Mouse (Mus musculus) MEL (cell line): ENCODE data around the gene AI837181. TPM values are rescaled to one million over a fixed set of nuclear protein-coding genes. Genes with fewer than 3 reads are reported as not detected.

Source experiments
- DNase-seq: peaks from one replicate; pipeline ENCODE4 v3.0.0; 2011; ENCODE audit warnings: low read depth, low spot score
- H3K27ac ChIP-seq: 2 replicates; pipeline ENCODE4 v1.5.1; 2012; ENCODE audit warnings: low read depth, mild to moderate bottlenecking, control low read depth, low read length, moderate library complexity; ENCODE audit not compliant: control insufficient read depth
- H3K27me3 ChIP-seq, 2 experiments: fragments of 150-350 bp in 1 of 2; sonication (generic) in 1 of 2; 2 replicates each; pipeline ENCODE4 v1.6.1; 2012; ENCODE audit warnings: low read length in 2 of 2, mild to moderate bottlenecking in 2 of 2, improper control_type of control experiment in 1 of 2, moderate library complexity in 1 of 2; ENCODE audit not compliant: insufficient read depth in 2 of 2, control insufficient read depth in 1 of 2
- H3K36me3 ChIP-seq, 2 experiments: 2 replicates each; pipeline ENCODE4 v1.6.1; 2012 to 2014; ENCODE audit warnings: low read length in 2 of 2, improper control_type of control experiment in 1 of 2, inconsistent platforms in 1 of 2, mild to moderate bottlenecking in 1 of 2; ENCODE audit not compliant: insufficient read depth in 2 of 2, control insufficient read depth in 1 of 2
- H3K4me1 ChIP-seq, 2 experiments: fragments of 150-350 bp in 1 of 2; sonication (generic) in 1 of 2; 2 replicates each; pipeline ENCODE4 v1.6.1; 2012; ENCODE audit warnings: low read length in 2 of 2, improper control_type of control experiment in 1 of 2, mild to moderate bottlenecking in 1 of 2; ENCODE audit not compliant: insufficient read depth in 2 of 2, control insufficient read depth in 1 of 2
- H3K4me3 ChIP-seq, 2 experiments: fragments of 150-350 bp in 1 of 2; sonication (generic) in 1 of 2; 2 replicates each; pipeline ENCODE4 v1.5.1; 2012; ENCODE audit warnings: low read depth in 2 of 2, low read length in 2 of 2, mild to moderate bottlenecking in 2 of 2, moderate library complexity in 2 of 2, control low read depth in 1 of 2, improper control_type of control experiment in 1 of 2; ENCODE audit not compliant: control insufficient read depth in 1 of 2, insufficient read depth in 1 of 2
- H3K79me2 ChIP-seq: 2 replicates; pipeline ENCODE4 v1.6.1; 2012; ENCODE audit warnings: mild to moderate bottlenecking, low read length, moderate library complexity; ENCODE audit not compliant: control insufficient read depth, poor library complexity, insufficient read depth
- H3K9ac ChIP-seq: 2 replicates; pipeline ENCODE4 v1.6.1; 2012; ENCODE audit warnings: low read depth, mild to moderate bottlenecking, control low read depth, low read length, moderate library complexity; ENCODE audit not compliant: control insufficient read depth, poor library complexity, severe bottlenecking
- H3K9me3 ChIP-seq: fragments of 150-350 bp; sonication (generic); replicated peaks from 2 replicates; pipeline ENCODE4 v1.6.1; 2012; ENCODE audit warnings: mild to moderate bottlenecking, low read length, improper control_type of control experiment, moderate library complexity; ENCODE audit not compliant: insufficient read depth
- BHLHE40 ChIP-seq: IDR thresholded peaks from 2 replicates; pipeline ENCODE4 v1.6.1; 2012; ENCODE audit warnings: low read depth, mild to moderate bottlenecking, inconsistent platforms, low read length, improper control_type of control experiment, borderline replicate concordance
- CHD1 ChIP-seq: IDR thresholded peaks from 2 replicates; pipeline ENCODE4 v1.6.1; 2012; ENCODE audit warnings: low read depth, mild to moderate bottlenecking, inconsistent platforms, low read length, improper control_type of control experiment
- CTCF ChIP-seq, 3 experiments: IDR thresholded peaks in 2 of 3; conservative IDR thresholded peaks in 1 of 3; 2 replicates each; pipeline ENCODE4 v1.5.1; 2011 to 2012; ENCODE audit warnings: low read length in 3 of 3, low read depth in 2 of 3, mild to moderate bottlenecking in 2 of 3, improper control_type of control experiment in 1 of 3, inconsistent platforms in 1 of 3, mixed read lengths in 1 of 3, moderate library complexity in 1 of 3; ENCODE audit not compliant: control insufficient read depth in 1 of 3, insufficient read depth in 1 of 3, poor library complexity in 1 of 3, severe bottlenecking in 1 of 3
- E2F4 ChIP-seq: IDR thresholded peaks from 2 replicates; pipeline ENCODE4 v1.6.1; 2011; ENCODE audit warnings: low read depth, low read length, improper control_type of control experiment, borderline replicate concordance
- ETS1 ChIP-seq: IDR thresholded peaks from 2 replicates; pipeline ENCODE4 v1.6.1; 2012; ENCODE audit warnings: low read depth, mild to moderate bottlenecking, inconsistent platforms, low read length, improper control_type of control experiment, moderate library complexity
- GABPA ChIP-seq: IDR thresholded peaks from 2 replicates; pipeline ENCODE4 v1.6.1; 2012; ENCODE audit warnings: low read depth, mild to moderate bottlenecking, inconsistent platforms, low read length, improper control_type of control experiment, moderate library complexity
- GATA1 ChIP-seq: IDR thresholded peaks from 2 replicates; pipeline ENCODE4 v1.6.1; 2011; ENCODE audit warnings: low read depth, low read length, improper control_type of control experiment
- JUND ChIP-seq: IDR thresholded peaks from 2 replicates; pipeline ENCODE4 v1.6.1; 2011; ENCODE audit warnings: low read depth, mild to moderate bottlenecking, improper control_type of control experiment, low read length
- KAT2A ChIP-seq: conservative IDR thresholded peaks from 2 replicates; pipeline ENCODE4 v1.6.1; 2012; ENCODE audit warnings: low read depth, low read length, improper control_type of control experiment, inconsistent platforms
- MAFK ChIP-seq: IDR thresholded peaks from 2 replicates; pipeline ENCODE4 v1.6.1; 2011; ENCODE audit warnings: low read depth, mild to moderate bottlenecking, low read length, improper control_type of control experiment, borderline replicate concordance
- MAX ChIP-seq: IDR thresholded peaks from 2 replicates; pipeline ENCODE4 v1.6.1; 2011; ENCODE audit warnings: low read length, improper control_type of control experiment
- MEF2A ChIP-seq: IDR thresholded peaks from 2 replicates; pipeline ENCODE4 v1.6.1; 2014; ENCODE audit warnings: low read depth, mild to moderate bottlenecking, inconsistent platforms, low read length, improper control_type of control experiment; ENCODE audit not compliant: poor library complexity, insufficient replicate concordance, severe bottlenecking; ENCODE audit errors: extremely low read depth
- MXI1 ChIP-seq: IDR thresholded peaks from 2 replicates; pipeline ENCODE4 v1.6.1; 2011; ENCODE audit warnings: mild to moderate bottlenecking, low read depth, low read length, improper control_type of control experiment
- MYB ChIP-seq: IDR thresholded peaks from 2 replicates; pipeline ENCODE4 v1.6.1; 2011; ENCODE audit warnings: mild to moderate bottlenecking, low read depth, low read length, improper control_type of control experiment
- MYC ChIP-seq: IDR thresholded peaks from 2 replicates; pipeline ENCODE4 v1.6.1; 2011; ENCODE audit warnings: low read depth, mild to moderate bottlenecking, low read length, improper control_type of control experiment, moderate library complexity
- POLR2A ChIP-seq, 2 experiments: IDR thresholded peaks; 2 replicates each; pipeline ENCODE4 v1.6.1; 2011 to 2012; ENCODE audit warnings: low read length in 2 of 2, mild to moderate bottlenecking in 2 of 2, control low read depth in 1 of 2, improper control_type of control experiment in 1 of 2, low read depth in 1 of 2, moderate library complexity in 1 of 2; ENCODE audit not compliant: control insufficient read depth in 1 of 2, insufficient read depth in 1 of 2, poor library complexity in 1 of 2
- POLR2AphosphoS2 ChIP-seq: IDR thresholded peaks from 2 replicates; pipeline ENCODE4 v1.6.1; 2011; ENCODE audit warnings: low read length, improper control_type of control experiment
- RAD21 ChIP-seq: IDR thresholded peaks from 2 replicates; pipeline ENCODE4 v1.6.1; 2011; ENCODE audit warnings: mild to moderate bottlenecking, low read depth, low read length, improper control_type of control experiment
- RCOR1 ChIP-seq: IDR thresholded peaks from 2 replicates; pipeline ENCODE4 v1.6.1; 2012; ENCODE audit warnings: low read depth, mild to moderate bottlenecking, inconsistent platforms, low read length, improper control_type of control experiment
- SIN3A ChIP-seq: IDR thresholded peaks from 2 replicates; pipeline ENCODE4 v1.6.1; 2012; ENCODE audit warnings: low read length, improper control_type of control experiment, inconsistent platforms
- SMC3 ChIP-seq: IDR thresholded peaks from 2 replicates; pipeline ENCODE4 v1.6.1; 2011; ENCODE audit warnings: low read depth, low read length, improper control_type of control experiment
- TAL1 ChIP-seq: IDR thresholded peaks from 2 replicates; pipeline ENCODE4 v1.6.1; 2012; ENCODE audit warnings: mild to moderate bottlenecking, inconsistent platforms, low read length, moderate library complexity, mixed read lengths
- TBP ChIP-seq: IDR thresholded peaks from 2 replicates; pipeline ENCODE4 v1.8.0; 2011; ENCODE audit warnings: low read depth, low read length, improper control_type of control experiment
- UBTF ChIP-seq: IDR thresholded peaks from 2 replicates; pipeline ENCODE4 v1.6.1; 2012; ENCODE audit warnings: low read depth, mild to moderate bottlenecking, inconsistent platforms, low read length, improper control_type of control experiment, moderate library complexity, borderline replicate concordance; ENCODE audit not compliant: insufficient read depth
- USF1 ChIP-seq: IDR thresholded peaks from 2 replicates; pipeline ENCODE4 v1.6.1; 2014; ENCODE audit warnings: low read depth, mild to moderate bottlenecking, inconsistent platforms, low read length, improper control_type of control experiment, moderate library complexity
- ZC3H11A ChIP-seq: IDR thresholded peaks from 2 replicates; pipeline ENCODE4 v1.6.1; 2012; ENCODE audit warnings: low read depth, mild to moderate bottlenecking, inconsistent platforms, low read length, improper control_type of control experiment
- ZMIZ1 ChIP-seq: IDR thresholded peaks from 2 replicates; pipeline ENCODE4 v1.6.1; 2012; ENCODE audit warnings: low read depth, mild to moderate bottlenecking, inconsistent platforms, low read length, improper control_type of control experiment, moderate library complexity
- ZNF384 ChIP-seq: IDR thresholded peaks from 2 replicates; pipeline ENCODE4 v1.6.1; 2012; ENCODE audit warnings: low read depth, mild to moderate bottlenecking, inconsistent platforms, low read length, improper control_type of control experiment
- polyA plus RNA-seq, 2 experiments: library from polyadenylated mRNA; stranded (reverse) in 1 of 2; unstranded in 1 of 2; fragments of >175 nt in 1 of 2; fragments of >200 nt in 1 of 2; gene quantifications; 2 replicates each; pipeline versions ENCODE4 v1.2.1 to v1.2.4; 2012; ENCODE audit warnings: low replicate concordance in 2 of 2, low read depth in 1 of 2; ENCODE audit not compliant: insufficient read length in 2 of 2, insufficient read depth in 1 of 2, missing spikeins in 1 of 2
- total RNA-seq: library from RNA; depleted of rRNA; stranded (reverse); fragments of 300-350 nt; gene quantifications from 2 replicates; pipeline ENCODE4 v1.2.3, GENCODE M21; 2012

Gene AI837181
- total and polyA plus RNA-seq, 3 experiments: 8.9 to 41.3 TPM; not detected in 1

GRCm38 (mm10) chr19:5471846-5472245 is 46.9 kb downstream of the AI837181 start:
- peaks cover 0 to 4% of the 10 kb centered on the region in 2 experiments; a peak in 2 of 4 replicates for H3K36me3 ChIP-seq
- no peak overlapping the region for H3K9ac ChIP-seq
- TF ChIP-seq POLR2AphosphoS2 (no peak), RCOR1 (no peak), GATA1 (no peak), GABPA (no peak), USF1 (no peak), MYC (no peak), TBP (no peak), ETS1 (no peak), ZC3H11A (no peak), MXI1 (no peak), JUND (no peak), UBTF (no peak), CTCF (IDR thresholded peaks at IDR 0.05 in 2 of 3, conservative IDR thresholded peaks at IDR 0.05 in 1 of 3; ENCODE audit: control insufficient read depth in 1 of 3, insufficient read depth in 1 of 3, low read depth in 2 of 3, low read length in 3 of 3, poor library complexity in 1 of 3, severe bottlenecking in 1 of 3) (no peak), ZMIZ1 (no peak), MYB (no peak), MEF2A (no peak), SIN3A (no peak), TAL1 (no peak), BHLHE40 (no peak), CHD1 (no peak)
- no peaks in the 10 kb centered on the region for H3K9me3 ChIP-seq
- no peak overlapping the region for H3K4me3 ChIP-seq
- peaks cover 0 to 14% of the 10 kb centered on the region in 2 experiments; a peak in 1 of 4 replicates for H3K4me1 ChIP-seq
- H3K27me3 ChIP-seq: no peaks in the 10 kb centered on the region
- H3K27ac ChIP-seq: no peak overlapping the region
- no peak for DNase-seq
- H3K79me2 ChIP-seq: no peaks in the 10 kb centered on the region; the same call in 1 of the 2 replicates

DNA sequence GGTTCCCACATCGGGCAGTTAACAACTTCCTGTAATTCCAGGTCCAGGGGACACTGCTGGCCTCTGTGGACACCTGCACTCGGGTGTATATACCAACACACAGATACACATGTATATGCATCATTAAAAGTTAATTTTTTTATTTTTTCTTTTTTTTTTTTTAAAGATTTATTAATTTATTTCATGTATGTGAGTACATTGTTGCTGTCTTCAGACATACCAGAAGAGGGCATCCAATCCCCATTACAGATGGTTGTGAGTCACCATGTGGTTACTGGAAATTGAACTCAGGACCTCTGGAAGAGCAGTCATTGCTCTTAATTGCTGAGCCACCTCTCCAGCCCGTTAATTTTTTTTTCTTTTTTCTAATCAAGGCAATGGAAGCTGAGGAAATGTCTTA is 47.9 kb downstream of the AI837181 start:
- no peak overlapping the region; the same call in 1 of the 2 replicates for H3K9ac ChIP-seq
- no peaks in the 10 kb centered on the region; the same call in 1 of the 2 replicates for H3K79me2 ChIP-seq
- H3K36me3 ChIP-seq: peaks cover 0 to 4% of the 10 kb centered on the region in 2 experiments; a peak in 2 of 4 replicates
- peak overlapping the region; percentile 72 for H3K27ac ChIP-seq
- peak; percentile 73 for DNase-seq
- H3K4me1 ChIP-seq: peaks cover 0 to 10% of the 10 kb centered on the region in 2 experiments; a peak in 1 of 4 replicates
- H3K27me3 ChIP-seq: no peaks in the 10 kb centered on the region
- no peak overlapping the region for H3K4me3 ChIP-seq
- peak; percentile 22; the same call in 1 of the 2 replicates for TF ChIP-seq SMC3
- no peak for TF ChIP-seq USF1
- TF ChIP-seq CTCF (IDR thresholded peaks at IDR 0.05 in 2 of 3, conservative IDR thresholded peaks at IDR 0.05 in 1 of 3; ENCODE audit: control insufficient read depth in 1 of 3, insufficient read depth in 1 of 3, low read depth in 2 of 3, low read length in 3 of 3, poor library complexity in 1 of 3, severe bottlenecking in 1 of 3): peak; percentile 8 to 48 (median 9); a peak in 3 of 6 replicates
- TF ChIP-seq POLR2A (IDR thresholded peaks at IDR 0.05; ENCODE audit: control insufficient read depth in 1 of 2, insufficient read depth in 1 of 2, low read depth in 1 of 2, low read length in 2 of 2, poor library complexity in 1 of 2): no peak
- TF ChIP-seq ZNF384: peak; percentile 56
- TF ChIP-seq E2F4: no peak
- TF ChIP-seq TAL1: no peak
- 0 out of 2 replicates have a peak, but pooled peaks have one; percentile 49 for TF ChIP-seq JUND
- peak; percentile 56 for TF ChIP-seq RAD21
- no peak for TF ChIP-seq UBTF
- TF ChIP-seq MAFK: no peak
- peak; percentile 86 for TF ChIP-seq MYC
- TF ChIP-seq GABPA: no peak
- no peak for TF ChIP-seq KAT2A
- no peak for TF ChIP-seq CHD1
- 0 out of 2 replicates have a peak, but pooled peaks have one; percentile 3 for TF ChIP-seq MAX
- H3K9me3 ChIP-seq: no peaks in the 10 kb centered on the region
